Mouse (Mus musculus): ENCODE results near the gene Col5a1.

- TF ChIP-seq POLR2A (IDR thresholded peaks at IDR 0.05; ENCODE audit: insufficient read depth, low read depth, low read length) (no peak), CTCF (IDR thresholded peaks at IDR 0.05; ENCODE audit: insufficient read depth, low read depth, low read length) (no peak)
Measured at GRCm38 (mm10) chr2:27864491-27865365, 21.5 kb upstream of the Col5a1 start.

Data from olfactory bulb, adult 2 months (tissue).